Mouse (Mus musculus) monocyte, adult 5-6 weeks (primary cell): Measurements from ENCODE around the gene Smarca2. TPM values are rescaled to one million over a fixed set of nuclear protein-coding genes. Genes with fewer than 3 reads are reported as not detected.

ENCODE experiments used
- ATAC-seq: fragments of 153-309, 156-312 bp; replicated peaks from 2 replicates; pipeline ENCODE4 v1.8.0; 2017; ENCODE audit warnings: mild to moderate bottlenecking; ENCODE audit not compliant: low TSS enrichment, insufficient number of reproducible peaks, severe bottlenecking, poor library complexity, low FRiP score
- total RNA-seq: library from RNA; stranded (forward); fragments of 200-1000, 200-491, 200-594 nt; gene quantifications from 3 replicates; pipeline ENCODE4 v1.2.3, GENCODE M21; 2017

The Smarca2 gene
- total RNA-seq, 1 experiment from 2014 or later: 107 TPM

- no peak for ATAC-seq
Observed at GRCm38 (mm10) chr19:26678543-26678942, 73.7 kb downstream of the Smarca2 start.

DNA sequence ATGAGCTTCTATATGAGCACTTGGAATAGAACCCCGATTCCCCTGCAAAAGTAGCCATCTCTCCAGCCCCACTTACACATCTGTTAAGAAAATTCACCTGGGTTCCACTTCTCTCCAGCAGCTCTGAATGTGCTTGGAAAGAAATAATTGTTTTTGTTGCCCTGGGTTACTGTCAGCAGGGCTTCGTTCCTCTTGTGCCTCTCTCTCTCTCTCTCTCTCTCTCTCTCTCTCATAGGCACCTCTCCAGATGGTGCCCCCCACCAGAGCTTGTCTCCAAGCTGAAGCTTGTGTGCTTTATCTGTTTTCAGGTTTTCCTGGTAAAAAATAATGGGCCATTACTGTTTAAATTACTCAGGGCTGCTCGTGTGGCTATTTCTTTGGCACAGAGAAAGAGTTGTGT is 74.8 kb downstream of the Smarca2 start:
- ATAC-seq: no peak

DNA sequence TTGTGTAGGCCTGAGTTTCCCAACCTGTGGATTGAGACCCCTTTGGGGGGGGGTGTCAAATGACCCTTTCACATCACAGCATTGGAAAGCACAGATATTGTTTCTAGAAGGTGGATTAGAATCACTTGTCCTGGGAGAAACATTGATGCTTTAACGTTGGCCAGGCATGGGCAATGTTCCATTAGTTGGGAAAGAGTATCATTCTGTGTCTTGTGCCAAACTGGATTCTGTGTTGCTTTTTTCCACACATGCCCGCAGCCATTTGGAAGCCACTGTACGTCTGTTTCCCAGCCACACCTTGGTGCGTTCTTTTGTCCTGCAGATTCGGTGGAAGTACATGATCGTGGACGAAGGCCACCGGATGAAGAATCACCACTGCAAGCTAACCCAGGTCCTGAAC is 76.7 kb downstream of the Smarca2 start:
- ATAC-seq: no peak

GRCm38 (mm10) chr19:26682130-26682529 is 77.3 kb downstream of the Smarca2 start:
- ATAC-seq: no peak

GRCm38 (mm10) chr19:26682731-26683130 is 77.9 kb downstream of the Smarca2 start:
- ATAC-seq: no peak

GRCm38 (mm10) chr19:26683731-26684130 is 78.9 kb downstream of the Smarca2 start:
- no peak for ATAC-seq

DNA sequence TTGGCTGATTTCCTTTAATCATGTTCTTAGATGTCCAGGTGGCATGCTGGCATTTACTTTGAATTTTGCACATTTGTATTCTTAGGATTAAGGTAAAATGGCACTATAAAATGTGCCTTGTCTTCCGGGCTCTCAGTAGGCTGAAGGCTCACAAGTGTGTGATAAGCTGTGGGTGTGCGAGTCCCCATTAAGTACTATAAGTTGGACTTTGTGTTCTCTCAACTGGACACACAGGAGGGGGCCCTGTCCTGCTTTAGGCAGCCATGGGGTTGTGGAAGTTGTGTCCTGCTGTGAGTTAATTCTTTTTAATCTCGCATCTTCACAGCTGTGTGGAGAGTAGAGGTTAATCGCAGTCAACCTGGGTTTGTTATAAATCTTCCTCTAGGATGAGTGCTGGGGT is 85.7 kb downstream of the Smarca2 start:
- no peak for ATAC-seq

DNA sequence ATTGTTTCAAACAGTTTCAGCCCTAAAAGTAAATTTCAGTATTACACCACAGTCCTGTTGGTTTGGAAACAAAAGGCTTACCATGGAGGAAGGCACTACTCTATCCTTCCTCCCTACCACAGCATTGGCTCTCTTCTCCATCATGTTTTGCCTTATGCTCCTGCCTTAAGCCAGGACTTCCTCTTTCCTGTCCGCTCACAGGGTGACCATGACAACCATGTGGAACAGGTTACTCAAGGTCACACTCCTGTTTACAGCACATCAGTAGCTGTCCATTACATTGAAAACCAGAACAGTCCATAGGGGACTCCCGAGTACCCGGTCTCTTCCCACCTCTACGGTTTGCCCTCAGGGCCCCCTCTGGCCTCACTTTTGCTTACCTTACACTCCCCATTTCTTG is 92.3 kb downstream of the Smarca2 start:
- peak; percentile 55; the same call in 1 of the 2 replicates for ATAC-seq

DNA sequence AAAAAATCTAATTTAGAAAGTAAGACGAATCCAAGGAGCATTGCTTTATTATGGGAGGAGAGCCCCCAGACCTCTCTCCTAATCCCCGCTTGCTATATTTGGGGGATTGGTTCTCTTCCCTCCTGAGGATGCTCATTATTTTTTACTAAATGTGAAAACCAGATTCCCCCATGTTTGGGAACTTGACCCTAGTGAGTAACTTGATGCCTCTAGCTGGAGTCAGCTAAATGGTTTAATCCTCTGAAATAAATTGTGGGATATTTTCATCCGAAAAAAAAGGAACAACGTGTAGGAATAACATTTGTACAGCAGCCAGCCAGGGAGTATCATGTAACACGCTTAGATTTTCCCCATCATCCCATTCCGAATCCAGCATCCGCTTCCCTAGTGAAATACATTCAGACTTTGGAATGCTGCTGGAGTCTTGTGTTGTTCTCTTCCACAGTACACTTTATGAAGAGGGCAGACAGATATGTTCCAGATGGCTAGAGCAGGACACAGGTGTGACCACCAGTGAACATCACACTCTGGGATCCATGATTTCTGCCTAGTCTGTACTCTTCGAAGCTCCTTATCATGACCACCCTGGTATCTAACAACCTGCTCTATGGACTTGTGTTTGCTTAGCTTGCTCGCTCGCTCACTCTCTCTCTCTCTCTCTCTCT is 99.8 kb downstream of the Smarca2 start:
- no peak for ATAC-seq

DNA sequence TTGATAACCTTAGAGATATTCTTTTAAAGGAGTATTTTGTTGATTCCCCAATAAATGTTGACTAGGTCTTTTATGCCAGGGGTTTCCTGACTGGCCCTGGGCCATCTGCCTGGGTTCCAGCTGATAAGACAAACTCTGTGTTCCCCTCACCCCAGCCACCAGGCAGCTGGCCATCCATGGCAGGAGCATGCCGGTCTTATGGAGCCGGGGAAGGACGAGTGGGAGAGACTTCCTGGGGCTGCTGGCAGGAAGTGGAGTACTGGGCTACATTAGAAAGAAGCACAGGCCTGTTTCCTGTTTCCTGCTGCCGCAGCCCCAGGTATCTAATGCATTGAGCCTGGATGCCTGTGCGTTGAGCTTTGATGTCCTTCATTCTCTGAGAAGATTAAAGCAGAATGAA is 102.1 kb downstream of the Smarca2 start:
- ATAC-seq: no peak

DNA sequence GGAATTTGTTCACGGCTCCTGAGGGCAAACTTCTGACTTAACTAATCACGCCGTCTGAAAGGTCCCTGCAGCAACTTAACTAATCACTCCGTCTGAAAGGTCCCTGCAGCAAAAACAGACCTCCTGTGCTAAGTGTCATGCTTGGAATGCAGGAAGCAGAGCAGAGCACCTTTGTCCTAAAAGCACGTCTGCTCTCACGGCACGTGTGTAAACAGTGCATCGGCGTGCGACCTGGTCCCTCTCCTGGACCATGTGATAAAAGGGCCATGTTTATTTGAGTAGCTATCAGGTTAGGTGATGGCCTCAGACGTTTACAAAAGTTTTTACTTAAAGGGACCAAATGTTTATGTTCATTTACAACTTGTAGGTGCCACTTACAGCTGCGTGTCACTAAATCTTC is 104.2 kb downstream of the Smarca2 start:
- no peak for ATAC-seq

DNA sequence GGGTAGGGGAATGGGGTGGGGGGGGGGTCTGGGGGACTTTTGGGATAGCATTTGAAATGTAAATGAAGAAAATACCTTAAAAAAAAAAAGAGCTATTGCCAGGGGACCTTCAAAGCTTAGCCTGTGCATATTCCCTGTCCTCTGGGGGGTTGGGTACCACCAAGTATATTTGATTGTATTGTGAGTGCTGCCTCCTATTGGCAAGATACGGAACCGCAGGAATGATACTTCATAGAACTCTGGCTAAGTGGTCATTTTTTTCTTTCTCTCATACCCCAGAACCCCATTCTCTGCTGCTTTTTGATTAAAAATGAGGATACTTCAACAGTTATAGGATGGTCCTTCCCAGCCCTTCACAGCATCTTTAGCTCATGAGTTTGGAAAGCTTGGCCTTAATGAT is 106.4 kb downstream of the Smarca2 start:
- no peak for ATAC-seq

- no peak for ATAC-seq
Observed at GRCm38 (mm10) chr19:26716217-26716616, 111.4 kb downstream of the Smarca2 start.

DNA sequence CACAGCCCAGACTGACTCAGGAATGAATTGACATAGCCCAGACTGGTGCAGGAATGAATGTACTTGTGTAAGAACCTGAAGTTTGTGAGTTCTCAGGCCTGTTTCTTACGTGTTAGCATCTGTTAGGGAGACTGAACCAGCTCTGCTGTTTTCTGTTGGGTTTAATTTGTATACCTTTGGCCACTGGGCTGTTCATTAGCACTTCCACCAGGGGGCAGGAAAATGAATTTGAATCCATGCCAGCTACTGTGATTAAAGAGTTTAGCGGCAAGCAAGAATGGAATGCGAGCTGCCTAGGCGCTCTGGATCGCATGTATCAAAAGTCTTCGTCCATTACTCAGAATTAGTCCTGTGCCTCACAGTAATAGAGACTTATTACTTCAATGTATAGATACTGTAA is 113.4 kb downstream of the Smarca2 start:
- no peak for ATAC-seq

DNA sequence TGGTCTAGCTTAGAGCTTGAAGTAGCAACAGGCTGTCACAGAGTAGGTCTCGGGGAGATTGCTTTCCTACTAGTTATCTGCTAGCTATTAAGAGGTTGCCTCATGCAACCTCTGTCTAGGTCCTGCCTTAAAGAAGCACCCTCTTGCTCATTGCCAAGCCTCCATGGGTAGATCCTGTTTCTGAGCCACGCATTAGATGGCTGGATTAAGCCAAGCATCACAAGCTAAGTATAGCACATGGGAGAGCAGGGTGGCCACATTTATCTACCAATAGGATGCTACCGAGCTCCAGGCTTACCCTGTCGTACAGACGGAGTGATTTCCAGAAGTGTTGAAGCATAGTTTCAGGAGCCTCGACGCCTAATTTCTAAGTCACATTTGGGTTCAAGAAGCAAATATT is 114.3 kb downstream of the Smarca2 start:
- no peak for ATAC-seq

DNA sequence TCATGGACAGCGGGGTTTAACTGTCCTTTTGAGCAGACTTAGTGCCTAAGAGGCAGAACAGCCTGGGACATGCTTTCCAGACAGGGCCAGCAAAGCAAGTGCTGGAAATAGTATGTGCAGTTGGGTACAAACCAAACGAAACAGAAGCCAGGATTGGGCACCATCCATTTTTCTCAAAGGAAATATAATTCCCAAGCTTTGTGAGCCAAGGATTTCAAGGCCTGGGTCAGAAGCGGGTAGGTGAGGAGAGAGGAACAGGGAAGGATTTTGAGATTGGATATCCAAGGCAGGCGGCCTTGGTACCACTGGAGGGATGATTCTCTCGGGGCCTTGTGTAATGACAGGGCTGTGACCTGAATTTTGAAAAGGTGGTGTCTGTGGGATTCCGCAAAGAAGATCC is 116.9 kb downstream of the Smarca2 start:
- ATAC-seq: no peak

GRCm38 (mm10) chr19:26723899-26724298 is 119.0 kb downstream of the Smarca2 start:
- no peak for ATAC-seq

GRCm38 (mm10) chr19:26724626-26725025 is 119.8 kb downstream of the Smarca2 start:
- ATAC-seq: no peak

GRCm38 (mm10) chr19:26727796-26728195 is 122.9 kb downstream of the Smarca2 start:
- ATAC-seq: no peak

- no peak for ATAC-seq
Observed at GRCm38 (mm10) chr19:26730486-26730885, 125.6 kb downstream of the Smarca2 start.

DNA sequence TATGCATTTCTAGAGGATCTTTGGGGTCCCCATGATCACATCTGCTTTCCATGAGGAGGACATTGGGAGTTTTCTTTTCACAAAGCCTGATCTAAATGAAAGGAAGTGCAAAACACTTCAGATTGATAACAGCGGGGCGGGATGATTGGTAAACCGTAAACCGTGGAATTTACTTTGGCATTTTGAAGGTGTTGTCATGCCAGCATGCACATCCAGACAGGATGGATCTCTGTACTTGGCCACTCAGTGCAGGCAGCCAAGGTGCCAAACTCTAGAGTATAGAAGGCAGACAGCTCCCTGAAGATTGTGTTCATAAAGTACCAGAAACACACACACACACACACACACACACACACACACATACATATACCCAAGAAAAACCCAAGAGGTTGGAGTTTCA is 126.3 kb downstream of the Smarca2 start:
- ATAC-seq: no peak
